Mouse (Mus musculus) stomach, embryonic 16.5 days (tissue): ENCODE results near the gene Rgs9. TPM values are rescaled to one million over a fixed set of nuclear protein-coding genes. Genes with fewer than 3 reads are reported as not detected.
"Not testable (repeated sequence)": the region's sequence is repeated elsewhere in the genome, so short reads cannot be mapped to it uniquely, and the experiment has no call there.

ENCODE experiments used
- ATAC-seq: fragments of 200-750 bp; cut with Nextera tagmentation; 2 replicates; pipeline ENCODE4 v1.8.0; 2017; ENCODE audit warnings: moderate number of reproducible peaks, moderate TSS enrichment; ENCODE audit not compliant: insufficient read depth, low FRiP score
- H3K27ac ChIP-seq: fragments of 300-500 bp; sonication (generic); 2 replicates; pipeline ENCODE4 v1.5.1; 2014; ENCODE audit warnings: low read length
- H3K27me3 ChIP-seq: fragments of 300-500 bp; sonication (generic); 2 replicates; pipeline ENCODE4 v1.6.1; 2014; ENCODE audit warnings: low read length, control low read depth, mixed read lengths; ENCODE audit not compliant: control insufficient read depth, insufficient read depth
- H3K36me3 ChIP-seq: fragments of 300-500 bp; sonication (generic); 2 replicates; pipeline ENCODE4 v1.6.1; 2014; ENCODE audit warnings: low read length; ENCODE audit not compliant: control insufficient read depth, insufficient read depth
- H3K4me1 ChIP-seq: fragments of 300-500 bp; sonication (generic); 2 replicates; pipeline ENCODE4 v1.6.1; 2014; ENCODE audit warnings: low read length, control low read depth, mixed read lengths; ENCODE audit not compliant: control insufficient read depth, insufficient read depth
- H3K4me2 ChIP-seq: fragments of 300-500 bp; sonication (generic); 2 replicates; pipeline ENCODE4 v1.6.1; 2014; ENCODE audit warnings: low read depth, low read length, mixed read lengths
- H3K4me3 ChIP-seq: fragments of 300-500 bp; sonication (generic); replicated peaks from 2 replicates; pipeline ENCODE4 v1.5.1; 2014; ENCODE audit warnings: mild to moderate bottlenecking, low read length
- H3K9ac ChIP-seq: fragments of 300-500 bp; sonication (generic); 2 replicates; pipeline ENCODE4 v1.6.1; 2014; ENCODE audit warnings: low read length
- H3K9me3 ChIP-seq: fragments of 300-500 bp; sonication (generic); replicated peaks from 2 replicates; pipeline ENCODE4 v1.6.1; 2016; ENCODE audit warnings: low read length, control low read depth; ENCODE audit not compliant: control insufficient read depth
- WGBS: fragments of 180-500 bp; shearing (Covaris S2); extraction: QIAGEN DNeasy Blood & Tissue Kit; methylation state at CpG from one replicate; pipeline ENCODE4 v1.1.7; 2014; 5-methylcytosine and 5-hydroxymethylcytosine counted together
- polyA plus RNA-seq: library from polyadenylated mRNA; unstranded; fragments of >200 nt; fragmentation: Nextera tagmentation; extraction: Ambion mirVana; gene quantifications from 2 replicates; pipeline ENCODE4 v1.2.1, GENCODE M21; 2015

The Rgs9 gene
- polyA plus RNA-seq, 1 experiment from 2014 or later: 2.3 TPM

- no peak overlapping the region for H3K9ac ChIP-seq
- H3K4me3 ChIP-seq: no peak overlapping the region
- no peaks in the 10 kb centered on the region for H3K4me1 ChIP-seq
- H3K27ac ChIP-seq: no peak overlapping the region
- H3K36me3 ChIP-seq: no peaks in the 10 kb centered on the region
- no peak overlapping the region for H3K4me2 ChIP-seq
- no peaks in the 10 kb centered on the region for H3K9me3 ChIP-seq
- 77% methylated on average over 5 of the region's 5 CpGs for WGBS
- ATAC-seq: no peak
- H3K27me3 ChIP-seq: no peaks in the 10 kb centered on the region
Measured at GRCm38 (mm10) chr11:109319946-109320345, 22.0 kb upstream of the Rgs9 start.

- no peaks in the 10 kb centered on the region for H3K27me3 ChIP-seq
- WGBS: 88% methylated on average over 4 of the region's 4 CpGs
- no peak for ATAC-seq
- H3K27ac ChIP-seq: no peak overlapping the region
- no peak overlapping the region for H3K4me2 ChIP-seq
- H3K4me3 ChIP-seq: no peak overlapping the region
- no peaks in the 10 kb centered on the region for H3K36me3 ChIP-seq
- no peaks in the 10 kb centered on the region for H3K4me1 ChIP-seq
- no peak overlapping the region for H3K9ac ChIP-seq
- H3K9me3 ChIP-seq: no peaks in the 10 kb centered on the region
Measured at GRCm38 (mm10) chr11:109319471-109319870, 21.5 kb upstream of the Rgs9 start.

- Histone ChIP-seq H3K4me1 (no peaks in the 10 kb centered on the region), H3K27me3 (peaks cover 2% of the 10 kb centered on the region; the same call in 1 of the 2 replicates), H3K4me2 (no peak overlapping the region), H3K27ac (no peak overlapping the region), H3K9me3 (no peaks in the 10 kb centered on the region), H3K9ac (no peak overlapping the region), H3K36me3 (no peaks in the 10 kb centered on the region), H3K4me3 (no peak overlapping the region)
- ATAC-seq: no peak
- WGBS: 34% methylated on average over 4 of the region's 4 CpGs
Measured at GRCm38 (mm10) chr11:109316921-109317320, 19.0 kb upstream of the Rgs9 start.

GRCm38 (mm10) chr11:109311885-109312605, 14.1 kb upstream of the Rgs9 start:
- peak; percentile 88 for ATAC-seq
- peaks cover 2% of the 10 kb centered on the region; the same call in 1 of the 2 replicates for H3K27me3 ChIP-seq
- H3K9me3 ChIP-seq: no peaks in the 10 kb centered on the region
- peak overlapping the region; percentile 64 for H3K4me2 ChIP-seq
- WGBS: 15% methylated on average over 20 of the region's 20 CpGs
- peak overlapping the region; percentile 37; the same call in 1 of the 2 replicates for H3K27ac ChIP-seq
- peak overlapping the region; percentile 70 for H3K4me3 ChIP-seq
- no peaks in the 10 kb centered on the region for H3K4me1 ChIP-seq
- peak overlapping the region; percentile 85 for H3K9ac ChIP-seq
- H3K36me3 ChIP-seq: no peaks in the 10 kb centered on the region

GRCm38 (mm10) chr11:109305680-109306079, 7.8 kb upstream of the Rgs9 start:
- 75% methylated on average over 5 of the region's 5 CpGs for WGBS

GRCm38 (mm10) chr11:109302338-109302737, 4.4 kb upstream of the Rgs9 start:
- H3K9ac ChIP-seq: no peak overlapping the region
- H3K4me3 ChIP-seq: no peak overlapping the region
- no peak overlapping the region for H3K27ac ChIP-seq
- H3K36me3 ChIP-seq: no peaks in the 10 kb centered on the region
- WGBS: 44% methylated on average over 4 of the region's 4 CpGs
- ATAC-seq: no peak
- H3K4me2 ChIP-seq: no peak overlapping the region
- H3K27me3 ChIP-seq: no peaks in the 10 kb centered on the region
- no peaks in the 10 kb centered on the region for H3K9me3 ChIP-seq
- H3K4me1 ChIP-seq: peaks cover 7% of the 10 kb centered on the region

More at GRCm38 (mm10) chr11:109305680-109306079, 7.8 kb upstream of the Rgs9 start:
- no peak for ATAC-seq
- H3K27me3 ChIP-seq: no peaks in the 10 kb centered on the region
- H3K4me1 ChIP-seq: no peaks in the 10 kb centered on the region
- no peaks in the 10 kb centered on the region for H3K36me3 ChIP-seq
- no peak overlapping the region for H3K27ac ChIP-seq
- no peaks in the 10 kb centered on the region for H3K9me3 ChIP-seq
- H3K9ac ChIP-seq: no peak overlapping the region
- H3K4me2 ChIP-seq: no peak overlapping the region
- no peak overlapping the region for H3K4me3 ChIP-seq

GRCm38 (mm10) chr11:109297031-109297430, 898 bp downstream of the Rgs9 start:
- Histone ChIP-seq H3K4me2 (no peak overlapping the region), H3K9ac (no peak overlapping the region), H3K27ac (no peak overlapping the region), H3K36me3 (no peaks in the 10 kb centered on the region), H3K4me1 (peaks cover 9% of the 10 kb centered on the region), H3K27me3 (no peaks in the 10 kb centered on the region), H3K4me3 (no peak overlapping the region), H3K9me3 (no peaks in the 10 kb centered on the region)
- WGBS: 89% methylated on average over 7 of the region's 7 CpGs
- no peak for ATAC-seq

GRCm38 (mm10) chr11:109292056-109292455, 5.9 kb downstream of the Rgs9 start:
- Histone ChIP-seq H3K27ac (no peak overlapping the region), H3K27me3 (no peaks in the 10 kb centered on the region), H3K9ac (no peak overlapping the region), H3K4me3 (no peak overlapping the region), H3K9me3 (no peaks in the 10 kb centered on the region), H3K36me3 (no peaks in the 10 kb centered on the region), H3K4me2 (no peak overlapping the region), H3K4me1 (no peaks in the 10 kb centered on the region)
- WGBS: 43% methylated on average over 3 of the region's 3 CpGs
- no peak; the same call in 1 of the 2 replicates for ATAC-seq

GRCm38 (mm10) chr11:109289378-109289777, 8.6 kb downstream of the Rgs9 start:
- H3K27ac ChIP-seq, H3K36me3 ChIP-seq, ATAC-seq, H3K4me3 ChIP-seq, H3K27me3 ChIP-seq, H3K4me1 ChIP-seq, H3K9me3 ChIP-seq, H3K4me2 ChIP-seq, H3K9ac ChIP-seq: not testable (repeated sequence)
- WGBS: 90% methylated on average over 9 of the region's 9 CpGs
